Mouse (Mus musculus): ENCODE data around the gene Vmn1r63.
"Not testable (repeated sequence)": the region's sequence is repeated elsewhere in the genome, so short reads cannot be mapped to it uniquely, and the experiment has no call there.

The Vmn1r63 gene

GRCm38 (mm10) chr7:5805345-5805744, at the start of gene Vmn1r63:
Vmn1r63 (minus strand) TSS chr7:5805445.
- DNase-seq: not testable (repeated sequence)
